In the genomic region with DNA sequence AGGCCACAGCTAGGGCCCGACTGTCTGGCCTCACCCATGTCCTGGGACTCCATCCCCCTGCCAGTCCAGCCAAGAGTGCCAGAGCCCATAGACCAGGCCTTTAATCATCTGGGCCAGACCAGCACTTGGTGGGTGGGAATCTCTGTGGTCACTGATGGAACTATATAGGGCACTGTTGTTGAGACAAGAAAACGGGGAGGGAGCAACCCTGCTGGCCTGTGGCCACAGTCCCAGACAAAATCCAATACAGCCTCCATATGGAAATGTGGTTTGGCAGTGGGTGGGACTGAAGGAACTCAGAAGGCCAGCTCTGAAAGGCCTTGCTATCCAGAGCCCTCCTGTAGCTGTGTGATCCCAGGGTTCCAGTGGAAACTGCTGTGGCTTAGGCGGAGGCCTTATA, we compare ENCODE assay signal across 20 mouse cellular contexts.
"Had no signal": no experiment of that assay in that cellular context is flagged by ENCODE, and none has a peak within 500 bp of the region (broad histone marks: within the 10 kb centered on the region; RNA-seq: fewer than 3 reads in every experiment).

No protein-coding gene starts in this region.

- H3K9ac ChIP-seq: limb, embryonic 12.5 days; liver, embryonic 14.5 days; midbrain, embryonic 12.5 days; midbrain, embryonic 15.5 days; neural tube, embryonic 12.5 days; neural tube, embryonic 15.5 days had no signal

- DNase-seq: kidney, adult 18-20 months; kidney, postnatal 10 days; kidney, postnatal 36 days; layer of hippocampus, postnatal 36 days; lung, adult 18-20 months; lung, postnatal 14 days; right cerebral cortex, adult 18-20 months; right cerebral cortex, postnatal 14 days; right cerebral cortex, postnatal 4 days; thymus, adult 18-20 months; thymus, postnatal 36 days had no signal

- H3K4me3 ChIP-seq: left cerebral cortex, adult 2 months; limb, embryonic 12.5 days; midbrain, embryonic 12.5 days; midbrain, embryonic 15.5 days; neural tube, embryonic 12.5 days; neural tube, embryonic 15.5 days had no signal

- ATAC-seq: midbrain, embryonic 15.5 days had no signal

- H3K27ac ChIP-seq: left cerebral cortex, adult 2 months; limb, embryonic 12.5 days; liver, embryonic 14.5 days; macrophage; midbrain, embryonic 12.5 days; midbrain, embryonic 15.5 days; neural tube, embryonic 12.5 days; neural tube, embryonic 15.5 days; stomach, postnatal 0 days had no signal

- H3K9me3 ChIP-seq: limb, embryonic 12.5 days; midbrain, embryonic 12.5 days; midbrain, embryonic 15.5 days; neural tube, embryonic 12.5 days; neural tube, embryonic 15.5 days had no signal

- H3K36me3 ChIP-seq: limb, embryonic 12.5 days; midbrain, embryonic 12.5 days; midbrain, embryonic 15.5 days; neural tube, embryonic 12.5 days; neural tube, embryonic 15.5 days had no signal

- H3K4me2 ChIP-seq: limb, embryonic 12.5 days; midbrain, embryonic 12.5 days; midbrain, embryonic 15.5 days; neural tube, embryonic 12.5 days; neural tube, embryonic 15.5 days had no signal
